Mouse (Mus musculus) limb, embryonic 15.5 days (tissue): ENCODE measurements around the gene Serbp1. TPM values are rescaled to one million over a fixed set of nuclear protein-coding genes. Genes with fewer than 3 reads are reported as not detected.
"Not testable (repeated sequence)": the region's sequence is repeated elsewhere in the genome, so short reads cannot be mapped to it uniquely, and the experiment has no call there.

ENCODE experiments used
- ATAC-seq: fragments of 200-750 bp; cut with Nextera tagmentation; 2 replicates; pipeline ENCODE4 v1.8.0; 2017; ENCODE audit warnings: low read depth, moderate TSS enrichment; ENCODE audit not compliant: insufficient number of reproducible peaks, low FRiP score, low TSS enrichment
- H3K27ac ChIP-seq: fragments of 300-500 bp; sonication (generic); 2 replicates; pipeline ENCODE4 v1.5.1; 2015; ENCODE audit warnings: moderate library complexity, mild to moderate bottlenecking, inconsistent platforms
- H3K27me3 ChIP-seq: fragments of 300-500 bp; sonication (generic); 2 replicates; pipeline ENCODE4 v1.6.1; 2015; ENCODE audit warnings: inconsistent platforms
- H3K36me3 ChIP-seq: fragments of 300-500 bp; sonication (generic); 2 replicates; pipeline ENCODE4 v1.6.1; 2015; ENCODE audit warnings: inconsistent platforms
- H3K4me1 ChIP-seq: fragments of 300-500 bp; sonication (generic); 2 replicates; pipeline ENCODE4 v1.6.1; 2015; ENCODE audit warnings: inconsistent platforms
- H3K4me2 ChIP-seq: fragments of 300-500 bp; sonication (generic); 2 replicates; pipeline ENCODE4 v1.6.1; 2015; ENCODE audit warnings: mild to moderate bottlenecking, inconsistent platforms
- H3K4me3 ChIP-seq: fragments of 300-500 bp; sonication (generic); 2 replicates; pipeline ENCODE4 v1.5.1; 2015; ENCODE audit warnings: mild to moderate bottlenecking, inconsistent platforms
- H3K9ac ChIP-seq: fragments of 300-500 bp; sonication (generic); 2 replicates; pipeline ENCODE4 v1.6.1; 2015; ENCODE audit warnings: inconsistent platforms
- H3K9me3 ChIP-seq: fragments of 300-500 bp; sonication (generic); 2 replicates; pipeline ENCODE4 v1.6.1; 2016; ENCODE audit warnings: inconsistent platforms
- WGBS: fragments of 180-500 bp; shearing (Covaris S2); methylation state at CpG from one replicate; pipeline ENCODE4 v1.1.7; 2015; 5-methylcytosine and 5-hydroxymethylcytosine counted together
- polyA plus RNA-seq: library from polyadenylated mRNA; unstranded; fragments of >200 nt; fragmentation: Nextera tagmentation; extraction: Ambion mirVana; gene quantifications from 2 replicates; pipeline ENCODE4 v1.2.1, GENCODE M21; 2015

Gene Serbp1
- polyA plus RNA-seq, 1 experiment from 2014 or later: 399 TPM

GRCm38 (mm10) chr6:67218566-67218965 is 19.4 kb upstream of the Serbp1 start:
- Histone ChIP-seq H3K36me3 (no peaks in the 10 kb centered on the region), H3K4me2 (no peak overlapping the region), H3K9ac (no peak overlapping the region), H3K9me3 (no peaks in the 10 kb centered on the region), H3K27ac (no peak overlapping the region), H3K4me3 (no peak overlapping the region), H3K27me3 (no peaks in the 10 kb centered on the region), H3K4me1 (no peaks in the 10 kb centered on the region)
- no peak for ATAC-seq

DNA sequence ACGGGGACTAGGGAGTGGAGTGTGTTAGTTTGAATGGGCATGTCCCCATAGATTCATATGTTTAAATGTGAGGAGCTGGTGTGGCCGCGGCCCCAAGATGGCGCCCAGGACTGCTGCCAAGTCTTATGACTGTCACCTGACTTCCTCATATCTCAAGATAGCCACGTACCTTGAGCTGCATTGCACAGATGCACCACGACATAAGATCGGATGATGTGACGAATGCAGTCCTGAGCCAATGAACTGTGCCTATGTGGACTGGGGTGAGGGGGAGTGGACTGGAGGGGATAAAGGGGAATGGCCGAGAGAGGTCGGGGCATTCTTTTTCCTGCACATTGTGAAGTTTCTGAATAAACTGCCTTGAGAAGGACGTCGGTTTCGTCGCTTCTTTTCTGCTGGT is 18.0 kb upstream of the Serbp1 start:
- not testable (repeated sequence) for H3K27me3 ChIP-seq, H3K4me1 ChIP-seq, H3K4me3 ChIP-seq, ATAC-seq, H3K9me3 ChIP-seq, H3K36me3 ChIP-seq, H3K9ac ChIP-seq, H3K4me2 ChIP-seq, H3K27ac ChIP-seq
- 93% methylated on average over 14 of the region's 14 CpGs for WGBS

GRCm38 (mm10) chr6:67220731-67221130 is 17.2 kb upstream of the Serbp1 start:
- no peak for ATAC-seq
- no peak overlapping the region for H3K4me3 ChIP-seq
- no peaks in the 10 kb centered on the region for H3K4me1 ChIP-seq
- H3K36me3 ChIP-seq: no peaks in the 10 kb centered on the region
- H3K9me3 ChIP-seq: no peaks in the 10 kb centered on the region
- no peak overlapping the region for H3K4me2 ChIP-seq
- no peak overlapping the region for H3K27ac ChIP-seq
- H3K27me3 ChIP-seq: no peaks in the 10 kb centered on the region
- no peak overlapping the region for H3K9ac ChIP-seq

- WGBS: 60% methylated on average over 1 of the region's 1 CpGs
- no peak overlapping the region for H3K9ac ChIP-seq
- no peak for ATAC-seq
- H3K27ac ChIP-seq: no peak overlapping the region
- no peak overlapping the region for H3K4me3 ChIP-seq
- H3K27me3 ChIP-seq: no peaks in the 10 kb centered on the region
- H3K4me1 ChIP-seq: no peaks in the 10 kb centered on the region
- H3K36me3 ChIP-seq: no peaks in the 10 kb centered on the region
- no peak overlapping the region for H3K4me2 ChIP-seq
- no peaks in the 10 kb centered on the region for H3K9me3 ChIP-seq
Observed at GRCm38 (mm10) chr6:67223082-67223481, 14.9 kb upstream of the Serbp1 start.

- 35% methylated on average over 1 of the region's 1 CpGs for WGBS
- H3K27me3 ChIP-seq: no peaks in the 10 kb centered on the region
- no peak overlapping the region for H3K9ac ChIP-seq
- H3K4me3 ChIP-seq: no peak overlapping the region
- no peaks in the 10 kb centered on the region for H3K9me3 ChIP-seq
- H3K36me3 ChIP-seq: no peaks in the 10 kb centered on the region
- no peak overlapping the region for H3K27ac ChIP-seq
- H3K4me2 ChIP-seq: no peak overlapping the region
- peak; percentile 65; the same call in 1 of the 2 replicates for ATAC-seq
- peaks cover 2% of the 10 kb centered on the region for H3K4me1 ChIP-seq
Observed at GRCm38 (mm10) chr6:67223499-67223898, 14.5 kb upstream of the Serbp1 start.

- H3K36me3 ChIP-seq: no peaks in the 10 kb centered on the region
- H3K27ac ChIP-seq: no peak overlapping the region
- no peak for ATAC-seq
- no peaks in the 10 kb centered on the region for H3K9me3 ChIP-seq
- H3K4me2 ChIP-seq: no peak overlapping the region
- H3K9ac ChIP-seq: no peak overlapping the region
- peaks cover 7% of the 10 kb centered on the region for H3K4me1 ChIP-seq
- peaks cover 4% of the 10 kb centered on the region for H3K27me3 ChIP-seq
- H3K4me3 ChIP-seq: no peak overlapping the region
- WGBS: 56% methylated on average over 4 of the region's 4 CpGs
Observed at GRCm38 (mm10) chr6:67226286-67226685, 11.7 kb upstream of the Serbp1 start.

- Histone ChIP-seq H3K9ac (no peak overlapping the region), H3K4me3 (peak overlapping the region; percentile 6)
- ATAC-seq: no peak
Observed at GRCm38 (mm10) chr6:67228459-67229107, 9.4 kb upstream of the Serbp1 start.

GRCm38 (mm10) chr6:67229521-67229920 is 8.5 kb upstream of the Serbp1 start:
- no peak for ATAC-seq
- Histone ChIP-seq H3K9me3 (no peaks in the 10 kb centered on the region), H3K4me3 (no peak overlapping the region), H3K27ac (peak overlapping the region; percentile 33; the same call in 1 of the 2 replicates), H3K4me2 (no peak overlapping the region), H3K4me1 (peaks cover 7% of the 10 kb centered on the region), H3K27me3 (peaks cover 4% of the 10 kb centered on the region), H3K9ac (no peak overlapping the region), H3K36me3 (no peaks in the 10 kb centered on the region)
- 25% methylated on average over 9 of the region's 9 CpGs for WGBS

More at GRCm38 (mm10) chr6:67228459-67229107, 9.4 kb upstream of the Serbp1 start:
- Histone ChIP-seq H3K27ac (peak overlapping the region; percentile 67), H3K4me2 (peak overlapping the region; percentile 45), H3K4me1 (peaks cover 7% of the 10 kb centered on the region), H3K27me3 (peaks cover 4% of the 10 kb centered on the region), H3K36me3 (no peaks in the 10 kb centered on the region), H3K9me3 (no peaks in the 10 kb centered on the region)
- WGBS: 6% methylated on average over 18 of the region's 18 CpGs

DNA sequence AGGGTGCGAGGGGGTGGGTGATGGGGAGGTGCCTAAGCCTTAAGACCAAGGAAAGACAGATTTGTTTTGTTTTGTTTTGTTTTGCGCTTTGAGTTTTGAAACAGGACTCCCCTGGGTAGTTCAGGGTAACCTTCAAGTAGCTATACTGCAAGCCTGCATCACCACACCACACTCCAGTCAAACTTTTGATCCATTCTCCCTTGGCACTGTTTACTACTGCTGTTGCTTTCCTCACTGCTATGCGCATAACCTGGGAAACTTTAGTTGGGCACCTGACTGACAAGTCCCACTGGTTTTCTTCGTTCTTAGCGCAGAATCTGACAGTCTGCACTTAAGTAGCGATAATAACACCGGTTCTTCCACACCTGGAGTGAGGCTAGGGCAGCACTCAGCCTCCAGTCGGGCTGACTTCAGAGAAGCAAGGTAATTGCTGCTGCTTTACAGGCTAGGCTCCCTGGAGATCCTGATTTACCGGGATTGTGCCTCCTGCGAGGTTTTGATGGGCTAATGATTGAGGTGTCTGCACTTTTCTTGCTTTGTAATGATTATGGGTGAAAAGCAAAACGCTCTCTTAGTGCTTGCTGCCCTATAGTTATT is 8.0 kb upstream of the Serbp1 start:
- Histone ChIP-seq H3K4me1 (peaks cover 7% of the 10 kb centered on the region), H3K9ac (no peak overlapping the region), H3K36me3 (no peaks in the 10 kb centered on the region), H3K4me2 (no peak overlapping the region), H3K27ac (peak overlapping the region; percentile 33; the same call in 1 of the 2 replicates), H3K27me3 (peaks cover 4% of the 10 kb centered on the region), H3K9me3 (no peaks in the 10 kb centered on the region), H3K4me3 (no peak overlapping the region)
- WGBS: 6% methylated on average over 11 of the region's 11 CpGs
- no peak for ATAC-seq

DNA sequence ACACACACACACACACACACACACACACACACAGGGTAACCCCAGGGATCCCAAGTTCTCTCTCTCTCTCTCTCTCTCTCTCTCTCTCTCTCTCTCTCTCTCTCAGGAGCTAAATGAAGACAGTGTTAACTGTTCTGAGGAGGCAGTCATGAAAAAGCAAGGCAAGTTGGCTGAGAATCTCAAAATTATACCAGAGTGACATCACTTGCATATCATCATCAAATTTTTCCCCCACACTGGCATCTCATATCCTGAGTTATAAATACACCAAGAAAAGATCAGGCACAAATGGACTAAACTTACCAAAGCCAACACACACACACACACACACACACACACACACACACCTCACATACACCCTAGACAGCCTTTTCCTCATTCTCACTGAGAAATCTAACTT is 7.0 kb upstream of the Serbp1 start:
- Histone ChIP-seq H3K27ac (no peak overlapping the region), H3K4me3 (no peak overlapping the region), H3K27me3 (peaks cover 4% of the 10 kb centered on the region), H3K9me3 (no peaks in the 10 kb centered on the region), H3K9ac (no peak overlapping the region), H3K4me2 (no peak overlapping the region), H3K4me1 (peaks cover 7% of the 10 kb centered on the region), H3K36me3 (no peaks in the 10 kb centered on the region)
- no peak for ATAC-seq

DNA sequence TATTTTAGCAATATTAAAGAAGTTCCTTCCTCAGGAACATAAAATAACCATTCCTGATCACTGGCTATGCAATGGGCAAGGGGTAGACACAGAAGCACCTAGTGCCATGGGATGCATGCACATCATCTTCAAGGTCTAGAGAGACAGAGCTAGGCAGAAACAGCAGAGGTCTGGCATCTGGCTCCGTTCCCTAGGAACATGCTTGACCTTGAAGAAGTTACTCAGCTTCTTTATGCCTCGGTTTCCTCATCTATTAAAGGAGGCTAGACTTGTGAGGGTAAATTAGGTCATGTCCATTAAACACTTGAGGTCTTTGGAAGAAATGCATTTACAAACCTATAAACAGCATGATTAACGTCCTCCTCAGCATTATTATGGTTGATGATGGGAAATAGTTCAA is 2.3 kb upstream of the Serbp1 start:
- H3K4me1 ChIP-seq: no peaks in the 10 kb centered on the region
- 61% methylated on average over 3 of the region's 3 CpGs for WGBS
- ATAC-seq: no peak
- no peak overlapping the region for H3K4me2 ChIP-seq
- no peak overlapping the region for H3K9ac ChIP-seq
- no peaks in the 10 kb centered on the region for H3K9me3 ChIP-seq
- no peak overlapping the region for H3K27ac ChIP-seq
- no peaks in the 10 kb centered on the region for H3K27me3 ChIP-seq
- H3K4me3 ChIP-seq: no peak overlapping the region
- H3K36me3 ChIP-seq: no peaks in the 10 kb centered on the region

DNA sequence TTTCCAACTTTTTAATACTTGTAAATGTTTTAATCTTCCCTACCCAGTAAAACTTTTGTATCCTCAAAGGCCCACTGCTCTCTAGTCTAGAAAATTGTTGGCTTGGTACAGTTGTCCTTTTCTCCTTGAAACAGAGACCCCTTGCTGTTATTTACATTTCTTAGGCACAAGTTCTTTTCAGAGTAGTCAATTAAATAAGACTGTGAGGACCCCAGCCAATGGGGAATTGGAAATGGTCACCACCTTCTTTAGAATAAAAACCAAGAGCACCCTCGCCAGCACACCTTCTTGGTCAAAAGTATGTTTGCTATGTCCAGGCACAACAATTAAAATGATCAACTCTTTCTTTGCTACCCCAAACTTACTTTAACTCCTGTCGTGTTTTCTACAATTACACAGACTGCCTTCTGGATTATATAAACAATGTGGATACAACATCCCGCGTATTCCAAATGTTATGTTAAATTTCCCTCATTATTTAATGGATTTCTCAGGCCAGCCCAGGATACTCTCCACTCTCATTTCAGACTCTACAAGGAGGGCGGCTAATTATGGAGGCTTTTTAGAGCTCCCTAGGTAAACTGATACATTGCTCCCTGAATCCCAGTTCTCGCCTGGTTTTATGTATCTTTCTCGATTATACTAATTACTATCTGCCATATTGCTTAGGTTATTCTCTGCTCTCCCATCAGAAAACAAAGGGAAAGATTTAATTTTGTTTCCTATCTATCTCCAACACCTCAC is 1.3 kb upstream of the Serbp1 start:
- Histone ChIP-seq H3K4me2 (no peak overlapping the region), H3K27me3 (no peaks in the 10 kb centered on the region), H3K4me3 (no peak overlapping the region), H3K36me3 (no peaks in the 10 kb centered on the region), H3K9me3 (no peaks in the 10 kb centered on the region), H3K27ac (no peak overlapping the region), H3K9ac (no peak overlapping the region), H3K4me1 (no peaks in the 10 kb centered on the region)
- 83% methylated on average over 7 of the region's 7 CpGs for WGBS
- no peak for ATAC-seq
